Mouse (Mus musculus) forebrain, embryonic 10.5 days (tissue): ENCODE results near the gene Sirt2. TPM values are rescaled to one million over a fixed set of nuclear protein-coding genes. Genes with fewer than 3 reads are reported as not detected.

Experiments
- DNase-seq: peaks from one replicate; pipeline ENCODE4 v3.0.0-alpha.2; 2017; ENCODE audit warnings: low spot score; ENCODE audit errors: extremely low spot score
- H3K27ac ChIP-seq: fragments of 300-500 bp; sonication (generic); 2 replicates; pipeline ENCODE4 v1.5.1; 2016; ENCODE audit warnings: mild to moderate bottlenecking
- H3K27me3 ChIP-seq: fragments of 300-500 bp; sonication (generic); 2 replicates; pipeline ENCODE4 v1.6.1; 2016; ENCODE audit warnings: mild to moderate bottlenecking; ENCODE audit not compliant: poor library complexity, severe bottlenecking
- H3K36me3 ChIP-seq: fragments of 300-500 bp; sonication (generic); replicated peaks from 2 replicates; pipeline ENCODE4 v1.6.1; 2016; ENCODE audit warnings: mild to moderate bottlenecking, moderate library complexity
- H3K4me1 ChIP-seq: fragments of 300-500 bp; sonication (generic); 2 replicates; pipeline ENCODE4 v1.6.1; 2016
- H3K4me3 ChIP-seq: fragments of 300-500 bp; sonication (generic); 2 replicates; pipeline ENCODE4 v1.5.1; 2016; ENCODE audit warnings: mild to moderate bottlenecking, moderate library complexity
- H3K9me3 ChIP-seq: fragments of 300-500 bp; sonication (generic); 2 replicates; pipeline ENCODE4 v1.6.1; 2016; ENCODE audit warnings: mild to moderate bottlenecking, moderate library complexity
- WGBS: fragments of 180-500 bp; shearing (Covaris S2); methylation state at CpG from one replicate; pipeline ENCODE4 v1.1.7; 2016; 5-methylcytosine and 5-hydroxymethylcytosine counted together
- polyA plus RNA-seq: library from polyadenylated mRNA; unstranded; fragments of >200 nt; fragmentation: Nextera tagmentation; extraction: Ambion mirVana; gene quantifications from 2 replicates; pipeline ENCODE4 v1.2.1, GENCODE M21; 2016

Sirt2 gene
- polyA plus RNA-seq, 1 experiment from 2014 or later = 60.8 TPM

GRCm38 (mm10) chr7:28815230-28815629 lies 48.7 kb downstream of the Sirt2 start:
- 95% methylated on average over 9 of the region's 9 CpGs for WGBS
- Histone ChIP-seq H3K27me3 (no peaks in the 10 kb centered on the region), H3K4me3 (0 out of 2 replicates have a peak overlapping the region, but pooled peaks have one; percentile 1), H3K27ac (no peak overlapping the region), H3K9me3 (no peaks in the 10 kb centered on the region), H3K4me1 (peaks cover 81% of the 10 kb centered on the region), H3K36me3 (peaks cover 86% of the 10 kb centered on the region)
- DNase-seq = no peak

GRCm38 (mm10) chr7:28816201-28816600 lies 49.7 kb downstream of the Sirt2 start:
- Histone ChIP-seq H3K27ac (no peak overlapping the region), H3K36me3 (peaks cover 95% of the 10 kb centered on the region), H3K9me3 (no peaks in the 10 kb centered on the region), H3K4me3 (peak overlapping the region; percentile 24), H3K4me1 (peaks cover 91% of the 10 kb centered on the region), H3K27me3 (no peaks in the 10 kb centered on the region)
- DNase-seq = no peak
- 89% methylated on average over 9 of the region's 9 CpGs for WGBS

- Histone ChIP-seq H3K27ac (no peak overlapping the region), H3K9me3 (no peaks in the 10 kb centered on the region), H3K4me1 (peaks cover 93% of the 10 kb centered on the region), H3K27me3 (no peaks in the 10 kb centered on the region), H3K4me3 (peak overlapping the region; percentile 24), H3K36me3 (peaks cover 99% of the 10 kb centered on the region)
- DNase-seq = no peak
- WGBS = 95% methylated on average over 10 of the region's 10 CpGs
Measured at GRCm38 (mm10) chr7:28816920-28817319, 50.4 kb downstream of the Sirt2 start.

- 81% methylated on average over 6 of the region's 6 CpGs for WGBS
- Histone ChIP-seq H3K4me3 (peak overlapping the region; percentile 24; the same call in 1 of the 2 replicates), H3K27ac (no peak overlapping the region), H3K4me1 (peaks cover 87% of the 10 kb centered on the region), H3K9me3 (no peaks in the 10 kb centered on the region), H3K27me3 (no peaks in the 10 kb centered on the region), H3K36me3 (peaks cover 99% of the 10 kb centered on the region)
- DNase-seq = no peak
Measured at GRCm38 (mm10) chr7:28817524-28817923, 51.0 kb downstream of the Sirt2 start.

- Histone ChIP-seq H3K36me3 (peaks cover 99% of the 10 kb centered on the region), H3K27ac (no peak overlapping the region), H3K4me3 (peak overlapping the region; percentile 24; the same call in 1 of the 2 replicates), H3K27me3 (no peaks in the 10 kb centered on the region), H3K9me3 (no peaks in the 10 kb centered on the region), H3K4me1 (peaks cover 83% of the 10 kb centered on the region)
- no peak for DNase-seq
- 90% methylated on average over 4 of the region's 4 CpGs for WGBS
Measured at GRCm38 (mm10) chr7:28817957-28818356, 51.4 kb downstream of the Sirt2 start.

GRCm38 (mm10) chr7:28818436-28818835 lies 51.9 kb downstream of the Sirt2 start:
- Histone ChIP-seq H3K4me3 (peak overlapping the region; percentile 24; the same call in 1 of the 2 replicates), H3K9me3 (no peaks in the 10 kb centered on the region), H3K36me3 (peaks cover 99% of the 10 kb centered on the region), H3K27ac (peak overlapping the region; percentile 44; the same call in 1 of the 2 replicates), H3K27me3 (no peaks in the 10 kb centered on the region), H3K4me1 (peaks cover 78% of the 10 kb centered on the region)
- WGBS = 90% methylated on average over 18 of the region's 18 CpGs
- DNase-seq = no peak

- Histone ChIP-seq H3K9me3 (no peaks in the 10 kb centered on the region), H3K4me1 (peaks cover 73% of the 10 kb centered on the region), H3K27me3 (no peaks in the 10 kb centered on the region), H3K36me3 (peaks cover 95% of the 10 kb centered on the region), H3K27ac (no peak overlapping the region), H3K4me3 (no peak overlapping the region)
- no peak for DNase-seq
- WGBS = 94% methylated on average over 4 of the region's 4 CpGs
Measured at GRCm38 (mm10) chr7:28818861-28819452, 52.4 kb downstream of the Sirt2 start.

GRCm38 (mm10) chr7:28819571-28819970 lies 53.0 kb downstream of the Sirt2 start:
- peaks cover 89% of the 10 kb centered on the region for H3K36me3 ChIP-seq
- 90% methylated on average over 4 of the region's 4 CpGs for WGBS
- H3K27ac ChIP-seq = peak overlapping the region; percentile 59; the same call in 1 of the 2 replicates

GRCm38 (mm10) chr7:28820358-28821260 lies 54.1 kb downstream of the Sirt2 start:
- 59% methylated on average over 12 of the region's 12 CpGs for WGBS
- Histone ChIP-seq H3K4me3 (peak overlapping the region; percentile 1; the same call in 1 of the 2 replicates), H3K27me3 (no peaks in the 10 kb centered on the region), H3K9me3 (no peaks in the 10 kb centered on the region), H3K4me1 (peaks cover 67% of the 10 kb centered on the region), H3K36me3 (peaks cover 78% of the 10 kb centered on the region), H3K27ac (peak overlapping the region; percentile 59)
- no peak for DNase-seq

More at GRCm38 (mm10) chr7:28819571-28819970, 53.0 kb downstream of the Sirt2 start:
- Histone ChIP-seq H3K4me1 (peaks cover 69% of the 10 kb centered on the region), H3K27me3 (no peaks in the 10 kb centered on the region), H3K9me3 (no peaks in the 10 kb centered on the region), H3K4me3 (peak overlapping the region; percentile 4; the same call in 1 of the 2 replicates)
- DNase-seq = no peak

- Histone ChIP-seq H3K9me3 (no peaks in the 10 kb centered on the region), H3K4me3 (no peak overlapping the region), H3K27me3 (no peaks in the 10 kb centered on the region), H3K27ac (peak overlapping the region; percentile 59), H3K4me1 (peaks cover 67% of the 10 kb centered on the region), H3K36me3 (peaks cover 71% of the 10 kb centered on the region)
- no peak for DNase-seq
- 88% methylated on average over 10 of the region's 10 CpGs for WGBS
Measured at GRCm38 (mm10) chr7:28821261-28821831, 54.8 kb downstream of the Sirt2 start.

GRCm38 (mm10) chr7:28822556-28822955 lies 56.0 kb downstream of the Sirt2 start:
- H3K9me3 ChIP-seq = no peaks in the 10 kb centered on the region
- H3K4me1 ChIP-seq = peaks cover 57% of the 10 kb centered on the region
- 59% methylated on average over 1 of the region's 1 CpGs for WGBS
- H3K36me3 ChIP-seq = peaks cover 59% of the 10 kb centered on the region
- no peak overlapping the region for H3K27ac ChIP-seq
- H3K4me3 ChIP-seq = no peak overlapping the region
- no peak for DNase-seq
- no peaks in the 10 kb centered on the region for H3K27me3 ChIP-seq

GRCm38 (mm10) chr7:28822993-28823903 lies 56.7 kb downstream of the Sirt2 start:
- Histone ChIP-seq H3K4me1 (peaks cover 50% of the 10 kb centered on the region), H3K9me3 (no peaks in the 10 kb centered on the region), H3K36me3 (peaks cover 52% of the 10 kb centered on the region), H3K27ac (no peak overlapping the region), H3K27me3 (no peaks in the 10 kb centered on the region), H3K4me3 (no peak overlapping the region)
- WGBS = 63% methylated on average over 10 of the region's 10 CpGs
- no peak for DNase-seq
